ENCODE assay signal across 9 mouse cellular contexts in genomic region chr10:64089680-64090460, GRCm38 (mm10). TPM values are rescaled to one million over a fixed set of nuclear protein-coding genes. Genes with fewer than 3 reads are reported as not detected.
DNase-seq lines count a peak whose midpoint lies in the region; ATAC-seq and TF ChIP-seq lines count a peak whose summit lies in the region.
"Had no signal": no experiment of that assay in that cellular context is flagged by ENCODE, and none has a peak within 500 bp of the region (broad histone marks: within the 10 kb centered on the region; RNA-seq: fewer than 3 reads in every experiment).

Gene Lrrtm3 (minus strand): TSS chr10:64090277.

- peak within 1 kb of the TSS; percentile 81 for H3K4me2 ChIP-seq in forebrain, postnatal 0 days (ENCODE audit: low read depth)
- H3K4me2 ChIP-seq in hindbrain, embryonic 13.5 days, result peak within 1 kb of the TSS; percentile 82

- WGBS in cerebellum, adult 2 months, result 1% methylated on average over 22 of the region's 22 CpGs
- WGBS in forebrain, postnatal 0 days, result 3% methylated on average over 22 of the region's 22 CpGs
- WGBS in hindbrain, embryonic 13.5 days, result under 1% methylated on average over 22 of the region's 22 CpGs

- H3K36me3 ChIP-seq in ES-E14 (ENCODE audit: control insufficient read depth, insufficient read depth, low read length, poor library complexity, severe bottlenecking), result no peaks in the 10 kb centered on the region
- no peaks in the 10 kb centered on the region for H3K36me3 ChIP-seq in forebrain, postnatal 0 days (ENCODE audit: insufficient read depth)
- H3K36me3 ChIP-seq in hindbrain, embryonic 13.5 days, result no peaks in the 10 kb centered on the region

- H3K27ac ChIP-seq in ES-E14 (ENCODE audit: insufficient read depth, low read depth, low read length, poor library complexity, severe bottlenecking), result no peak within 1 kb of the TSS
- H3K27ac ChIP-seq in cerebellum, adult 2 months (ENCODE audit: insufficient read depth, low read length), result peak within 1 kb of the TSS; percentile 76
- H3K27ac ChIP-seq in forebrain, postnatal 0 days (ENCODE audit: low read depth, low read length), result 0 out of 2 replicates have a peak within 1 kb of the TSS, but pooled peaks have one; percentile 2
- peak within 1 kb of the TSS; percentile 89 for H3K27ac ChIP-seq in hindbrain, embryonic 13.5 days

- TF ChIP-seq CTCF in cerebellum, adult 2 months (IDR thresholded peaks at IDR 0.05; ENCODE audit: borderline replicate concordance, insufficient read depth, low read depth, low read length), result peak; percentile 61; the same call in 1 of the 2 replicates
- TF ChIP-seq CTCF in forebrain, postnatal 0 days (IDR thresholded peaks at IDR 0.05; ENCODE audit: low read depth), result peak; percentile 85

- peak; percentile 63 for DNase-seq in ES-E14 (ENCODE audit: low read depth, low spot score)
- DNase-seq in cerebellum, adult 2 months, result peak; percentile 93 to 95
- DNase-seq in forebrain, postnatal 0 days, result peak; percentile 87
- DNase-seq in layer of hippocampus, postnatal 25 days (ENCODE audit: extremely low spot score in 1 of 2, low spot score in 1 of 2), result peak; percentile 60 to 68
- peak; percentile 67 for DNase-seq in lung, postnatal 10 days
- peak; percentile 89 to 90 for DNase-seq in right cerebral cortex, adult 2 months (ENCODE audit: low spot score in 2 of 2)

- TF ChIP-seq POLR2A in cerebellum, adult 2 months (IDR thresholded peaks at IDR 0.05; ENCODE audit: borderline replicate concordance, insufficient read depth, low read length), result peak; percentile 95

- ATAC-seq in forebrain, postnatal 0 days, result peak; percentile 94
- ATAC-seq in hindbrain, embryonic 13.5 days (ENCODE audit: low FRiP score), result peak; percentile 95
- no peak for ATAC-seq in megakaryocyte-erythroid progenitor cell, adult 5-6 weeks (replicated peaks; ENCODE audit: low FRiP score, low TSS enrichment, poor library complexity, severe bottlenecking)

- in situ Hi-C loops in ES-E14 (cut with MboI; ENCODE audit: low sequenced_read_pairs in 2 of 2, unreplicated experiment in 2 of 2), result loop anchor here in 1 of 2 experiments (10.0 kb wide), 1 partner anchor 315 kb away; no protein-coding TSS in a partner anchor

- no peaks in the 10 kb centered on the region for H3K9me3 ChIP-seq in ES-E14 (ENCODE audit: control insufficient read depth, insufficient read depth, low read depth, low read length)
- H3K9me3 ChIP-seq in forebrain, postnatal 0 days (ENCODE audit: low read length), result no peaks in the 10 kb centered on the region
- H3K9me3 ChIP-seq in hindbrain, embryonic 13.5 days, result no peaks in the 10 kb centered on the region

- H3K27me3 ChIP-seq in cerebellum, adult 2 months (ENCODE audit: control insufficient read depth, insufficient read depth, low read length), result no peaks in the 10 kb centered on the region
- H3K27me3 ChIP-seq in forebrain, postnatal 0 days (ENCODE audit: insufficient read depth, low read length), result no peaks in the 10 kb centered on the region
- no peaks in the 10 kb centered on the region for H3K27me3 ChIP-seq in hindbrain, embryonic 13.5 days

- H3K4me3 ChIP-seq in ES-E14 (ENCODE audit: insufficient read depth in 1 of 2, low read depth in 1 of 2, low read length in 2 of 2, poor library complexity in 1 of 2, severe bottlenecking in 1 of 2), result no peak within 1 kb of the TSS
- peak within 1 kb of the TSS; percentile 78 for H3K4me3 ChIP-seq in cerebellum, adult 2 months (replicated peaks; ENCODE audit: insufficient read depth, low read depth, low read length)
- peak within 1 kb of the TSS; percentile 57 for H3K4me3 ChIP-seq in forebrain, postnatal 0 days (ENCODE audit: low read depth, low read length)
- peak within 1 kb of the TSS; percentile 55 for H3K4me3 ChIP-seq in hindbrain, embryonic 13.5 days

- no peaks in the 10 kb centered on the region for H3K4me1 ChIP-seq in ES-E14 (ENCODE audit: control insufficient read depth in 2 of 2, insufficient read depth in 2 of 2, low read length in 2 of 2, poor library complexity in 1 of 2)
- H3K4me1 ChIP-seq in cerebellum, adult 2 months (ENCODE audit: control insufficient read depth, insufficient read depth, low read length), result no peaks in the 10 kb centered on the region
- H3K4me1 ChIP-seq in forebrain, postnatal 0 days (ENCODE audit: insufficient read depth), result no peaks in the 10 kb centered on the region
- peaks cover 25% of the 10 kb centered on the region for H3K4me1 ChIP-seq in hindbrain, embryonic 13.5 days (replicated peaks)

- H3K9ac ChIP-seq in ES-E14 (ENCODE audit: insufficient read depth, low read depth, low read length, poor library complexity, severe bottlenecking), result no peak within 1 kb of the TSS
- peak within 1 kb of the TSS; percentile 71 for H3K9ac ChIP-seq in forebrain, postnatal 0 days
- peak within 1 kb of the TSS; percentile 80 for H3K9ac ChIP-seq in hindbrain, embryonic 13.5 days

TF ChIP-seq in ES-E14, 5 proteins besides CTCF, POLR2A, EP300 and RAD21:
- TF ChIP-seq CHD2 (IDR thresholded peaks at IDR 0.05; ENCODE audit: low read depth, low read length) (no peak), ZC3H11A (IDR thresholded peaks at IDR 0.05; ENCODE audit: borderline replicate concordance, low read depth, low read length) (no peak), MAFK (IDR thresholded peaks at IDR 0.05; ENCODE audit: insufficient read depth, low read depth, low read length) (no peak), HCFC1 (IDR thresholded peaks at IDR 0.05; ENCODE audit: borderline replicate concordance, insufficient read depth, low read length) (no peak), ZNF384 (IDR thresholded peaks at IDR 0.05; ENCODE audit: low read depth, low read length) (0 out of 2 replicates have a peak, but pooled peaks have one; percentile 3)

RNA-seq across cellular contexts. Expression of gene Lrrtm3, which starts in this region (rescaled TPM):
- total RNA-seq in ES-E14 (2012; rRNA removed), result not detected in 2 replicates
- 72.7 and 73.6 TPM in 2 replicates for polyA plus RNA-seq in cerebellum, adult 2 months (2012; rRNA removed)
- 26.0 and 29.9 TPM in 2 replicates for total RNA-seq in forebrain, postnatal 0 days (2014; rRNA removed)
- polyA plus RNA-seq in forebrain, postnatal 0 days (2015; fragmentation: Nextera tagmentation; extraction: Ambion mirVana), result 12.2 and 25.8 TPM in 2 replicates
- 27.7 and 28.0 TPM in 2 replicates for polyA plus RNA-seq in hindbrain, embryonic 13.5 days (2015; fragmentation: Nextera tagmentation; extraction: Ambion mirVana)
- total RNA-seq in layer of hippocampus, postnatal 25 days (2021), result 10 to 100 TPM; 23.6 to 25.5 TPM
- total RNA-seq in megakaryocyte-erythroid progenitor cell, adult 5-6 weeks (2014; fragmentation: Nextera tagmentation), result not detected in 2 replicates
- total RNA-seq in megakaryocyte-erythroid progenitor cell, adult 5-6 weeks (2017), result not detected in 2 replicates
- total RNA-seq: neutrophil, adult 5-6 weeks had no signal

Comparison
In these comparisons a context has a peak if more than half of its experiments do, and no peak if none do; other contexts are left out.
1. RNA of gene Lrrtm3 (total RNA-seq): 26.0 to 29.9 TPM in forebrain, postnatal 0 days and 23.6 to 25.5 TPM in layer of hippocampus, postnatal 25 days; not detected in ES-E14 and not detected in megakaryocyte-erythroid progenitor cell, adult 5-6 weeks; every median in the first group is over 10 times any median in the second.
2. Peak in DNase-seq in ES-E14; RNA of the gene not detected or under 1 TPM.
3. H3K4me3 ChIP-seq: peak in cerebellum, adult 2 months (single experiment), forebrain, postnatal 0 days (single experiment) and hindbrain, embryonic 13.5 days (single experiment); none in ES-E14 (0 of 2).
4. Peak in every context shown above with its lines, with median percentiles within 50 percentile points of each other: DNase-seq.